Mouse (Mus musculus): ENCODE data around the gene Trak1. TPM values are rescaled to one million over a fixed set of nuclear protein-coding genes. Genes with fewer than 3 reads are reported as not detected.
"Not testable (repeated sequence)": the region's sequence is repeated elsewhere in the genome, so short reads cannot be mapped to it uniquely, and the experiment has no call there.

Trak1 gene
- polyA plus RNA-seq, 1 experiment: 35.9 TPM

- no peak for DNase-seq (ENCODE audit: low spot score)
Measured at GRCm38 (mm10) chr9:121319323-121319966, 22.1 kb downstream of the Trak1 start.

GRCm38 (mm10) chr9:121320433-121320832 lies 23.1 kb downstream of the Trak1 start:
- DNase-seq (ENCODE audit: low spot score): no peak

DNA sequence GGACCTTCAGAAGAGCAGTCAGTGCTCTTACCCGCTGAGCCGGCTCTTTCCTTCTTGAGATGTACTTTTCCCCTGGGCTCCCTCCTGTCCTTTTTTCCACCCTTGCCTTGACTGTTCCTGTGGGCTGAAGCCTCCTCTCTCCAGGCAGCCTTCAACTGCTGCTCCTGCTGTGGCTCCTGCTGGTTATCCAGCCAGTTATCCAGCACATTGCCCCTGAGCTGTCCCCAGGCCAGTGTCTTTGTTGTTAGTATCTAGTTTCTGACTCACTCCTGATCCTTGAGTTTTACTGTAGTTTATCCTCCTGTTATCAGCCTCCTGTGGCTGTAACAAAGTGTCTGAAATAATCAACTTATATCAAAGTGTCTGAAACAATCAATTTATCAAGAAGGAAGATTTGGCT lies 23.8 kb downstream of the Trak1 start:
- no peak for DNase-seq (ENCODE audit: low spot score)

GRCm38 (mm10) chr9:121322034-121322433 lies 24.7 kb downstream of the Trak1 start:
- no peak for DNase-seq (ENCODE audit: low spot score)

DNA sequence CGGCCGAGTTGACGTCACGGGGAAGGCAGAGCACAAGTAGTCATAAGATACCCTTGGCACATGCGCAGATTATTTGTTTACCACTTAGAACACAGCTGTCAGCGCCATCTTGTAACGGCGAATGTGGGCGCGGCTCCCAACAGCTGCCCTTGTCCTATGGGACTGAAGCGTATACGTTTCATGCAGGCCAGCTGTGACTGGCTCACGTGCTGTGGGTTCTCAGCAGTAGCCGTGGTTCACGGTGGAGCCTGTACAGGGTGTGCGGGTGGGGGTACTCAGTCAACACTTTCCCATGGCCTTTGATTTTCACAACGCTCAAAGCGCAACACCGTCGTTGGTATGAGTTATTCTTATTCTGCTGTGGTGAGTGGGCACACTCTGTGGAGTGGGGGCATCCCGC lies 31.0 kb downstream of the Trak1 start:
- DNase-seq (ENCODE audit: low spot score): not testable (repeated sequence)

GRCm38 (mm10) chr9:121329181-121329580 lies 31.9 kb downstream of the Trak1 start:
- DNase-seq (ENCODE audit: low spot score): no peak

- DNase-seq (ENCODE audit: low spot score): no peak
Measured at GRCm38 (mm10) chr9:121330065-121330464, 32.8 kb downstream of the Trak1 start.

- no peak for DNase-seq (ENCODE audit: low spot score)
Measured at GRCm38 (mm10) chr9:121331438-121331837, 34.1 kb downstream of the Trak1 start.

GRCm38 (mm10) chr9:121331878-121332630 lies 34.8 kb downstream of the Trak1 start:
- DNase-seq (ENCODE audit: low spot score): no peak

GRCm38 (mm10) chr9:121333559-121333958 lies 36.3 kb downstream of the Trak1 start:
- no peak for DNase-seq (ENCODE audit: low spot score)

GRCm38 (mm10) chr9:121334311-121334851 lies 37.1 kb downstream of the Trak1 start:
- no peak for DNase-seq (ENCODE audit: low spot score)

DNA sequence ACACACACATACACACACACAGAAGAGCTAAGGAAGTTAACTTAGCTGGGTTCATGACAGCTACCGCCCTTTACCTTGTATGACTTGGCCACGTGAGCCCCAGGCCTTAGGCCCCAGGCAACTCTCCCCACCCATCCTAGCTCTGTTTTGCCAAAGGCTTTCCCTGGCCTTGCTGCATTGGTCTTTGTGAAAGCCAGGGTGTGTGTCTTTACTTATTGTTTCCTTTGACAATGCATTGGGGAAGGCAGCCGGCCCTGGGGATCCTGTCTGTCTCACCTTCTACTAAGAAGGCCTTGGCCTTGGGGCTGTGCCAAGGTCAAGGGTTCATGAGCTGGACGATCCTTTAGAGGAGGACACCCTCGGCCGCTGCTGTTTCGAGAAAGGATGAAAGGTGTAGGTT lies 38.3 kb downstream of the Trak1 start:
- DNase-seq (ENCODE audit: low spot score): no peak

DNA sequence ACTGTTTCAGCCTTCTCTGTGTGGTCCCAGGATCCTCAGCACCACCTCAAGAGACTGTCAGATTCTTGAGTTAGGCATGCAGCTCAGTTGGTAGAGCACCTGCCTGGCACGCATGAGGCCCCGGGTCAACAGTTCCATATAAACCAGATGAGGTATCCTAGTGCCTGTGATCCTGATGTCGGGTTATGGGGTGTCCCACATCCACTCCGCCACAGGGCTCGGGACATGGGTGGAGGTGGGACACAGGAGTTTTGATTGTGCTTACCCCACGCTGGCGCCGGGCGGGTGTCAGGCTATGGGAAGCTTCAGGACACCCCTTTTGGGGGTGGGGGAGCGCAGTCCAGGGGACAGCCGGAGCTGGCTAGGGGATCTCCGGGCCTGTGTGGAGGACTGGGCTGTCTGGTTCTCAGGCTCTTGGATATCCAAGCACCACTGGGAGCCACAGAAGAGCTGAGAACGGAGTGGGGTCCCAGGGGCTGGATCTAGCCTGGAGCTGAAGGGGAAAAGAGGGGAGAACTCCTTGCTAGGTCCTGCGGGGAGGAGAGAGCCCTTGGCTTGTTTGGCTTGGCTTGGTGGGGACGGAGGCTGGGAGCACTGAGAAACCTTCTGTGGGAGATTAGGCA lies 39.1 kb downstream of the Trak1 start:
- no peak for DNase-seq (ENCODE audit: low spot score)

GRCm38 (mm10) chr9:121337216-121337937 lies 40.1 kb downstream of the Trak1 start:
- DNase-seq (ENCODE audit: low spot score): no peak

GRCm38 (mm10) chr9:121337938-121338289 lies 40.6 kb downstream of the Trak1 start:
- no peak for DNase-seq (ENCODE audit: low spot score)

GRCm38 (mm10) chr9:121341832-121342231 lies 44.5 kb downstream of the Trak1 start:
- DNase-seq (ENCODE audit: low spot score): no peak

- no peak for DNase-seq (ENCODE audit: low spot score)
Measured at GRCm38 (mm10) chr9:121342510-121343110, 45.3 kb downstream of the Trak1 start.

GRCm38 (mm10) chr9:121343122-121343876 lies 46.0 kb downstream of the Trak1 start:
- DNase-seq (ENCODE audit: low spot score): no peak

DNA sequence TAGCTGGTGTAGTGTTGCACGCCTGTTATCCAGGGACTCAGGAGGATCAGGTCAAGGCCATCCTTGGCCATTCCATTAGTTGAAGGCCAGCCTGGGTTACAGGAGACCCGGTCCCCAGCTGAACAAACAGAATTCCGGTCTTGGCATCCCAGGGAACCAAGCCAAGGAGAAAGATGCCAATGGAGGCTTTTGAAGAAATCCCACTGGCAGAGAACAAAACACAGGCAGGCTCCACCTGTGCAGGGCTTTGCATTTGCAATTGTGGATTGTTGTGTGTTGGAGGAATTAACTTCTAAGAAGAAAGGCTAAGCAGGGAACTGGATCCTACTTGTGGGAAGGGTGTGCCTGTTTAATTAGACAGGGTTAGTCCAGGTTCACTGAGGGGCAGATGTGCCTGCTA lies 47.0 kb downstream of the Trak1 start:
- DNase-seq (ENCODE audit: low spot score): no peak

GRCm38 (mm10) chr9:121345427-121346130 lies 48.3 kb downstream of the Trak1 start:
- DNase-seq (ENCODE audit: low spot score): no peak

Data from urinary bladder, adult 2 months (tissue).